Mouse (Mus musculus): Measurements from ENCODE around the gene Rbks. TPM values are rescaled to one million over a fixed set of nuclear protein-coding genes. Genes with fewer than 3 reads are reported as not detected.

Rbks gene
- polyA plus RNA-seq, 1 experiment from 2014 or later = 8.0 TPM

Small RNA genes within 50 kb of the gene (microRNA-seq; reads per million reads assigned to microRNA genes)
- not detected for gene Mir3473e

Other genes starting within 250 kb of the Rbks start
- 44.5 and 45.0 TPM in 2 replicates for gene Zfp512, start 245.2 kb downstream of the Rbks start, polyA plus RNA-seq (2015; fragmentation: Nextera tagmentation; extraction: Ambion mirVana)
- gene 4930548H24Rik, start 211.9 kb downstream of the Rbks start, polyA plus RNA-seq (2015; fragmentation: Nextera tagmentation; extraction: Ambion mirVana) = 0.10 TPM in 1 of 2 replicates, not detected in the other
- gene Gpn1, start 202.9 kb downstream of the Rbks start, polyA plus RNA-seq (2015; fragmentation: Nextera tagmentation; extraction: Ambion mirVana) = 46.4 and 48.2 TPM in 2 replicates
- gene Slc4a1ap, start 170.6 kb downstream of the Rbks start, polyA plus RNA-seq (2015; fragmentation: Nextera tagmentation; extraction: Ambion mirVana) = 26.2 and 29.6 TPM in 2 replicates
- gene Supt7l, start 169.8 kb downstream of the Rbks start, polyA plus RNA-seq (2015; fragmentation: Nextera tagmentation; extraction: Ambion mirVana) = 19.7 and 20.1 TPM in 2 replicates
- gene Mrpl33, start 100.7 kb downstream of the Rbks start, polyA plus RNA-seq (2015; fragmentation: Nextera tagmentation; extraction: Ambion mirVana) = 309 and 347 TPM in 2 replicates
- gene Babam2, start 57 bp upstream of the Rbks start, polyA plus RNA-seq (2015; fragmentation: Nextera tagmentation; extraction: Ambion mirVana) = 58.2 and 66.8 TPM in 2 replicates

All from stomach, embryonic 15.5 days (tissue).